Mouse (Mus musculus): ENCODE results near the gene Ctdspl2. TPM values are rescaled to one million over a fixed set of nuclear protein-coding genes. Genes with fewer than 3 reads are reported as not detected.

Ctdspl2 gene
- polyA plus RNA-seq (2015; fragmentation: Illumina TruSeq; extraction: RNeasy Lipid Tissue Mini Kit (QIAGEN cat#74804); ENCODE audit: low read depth, low replicate concordance): 20.5 TPM

DNA sequence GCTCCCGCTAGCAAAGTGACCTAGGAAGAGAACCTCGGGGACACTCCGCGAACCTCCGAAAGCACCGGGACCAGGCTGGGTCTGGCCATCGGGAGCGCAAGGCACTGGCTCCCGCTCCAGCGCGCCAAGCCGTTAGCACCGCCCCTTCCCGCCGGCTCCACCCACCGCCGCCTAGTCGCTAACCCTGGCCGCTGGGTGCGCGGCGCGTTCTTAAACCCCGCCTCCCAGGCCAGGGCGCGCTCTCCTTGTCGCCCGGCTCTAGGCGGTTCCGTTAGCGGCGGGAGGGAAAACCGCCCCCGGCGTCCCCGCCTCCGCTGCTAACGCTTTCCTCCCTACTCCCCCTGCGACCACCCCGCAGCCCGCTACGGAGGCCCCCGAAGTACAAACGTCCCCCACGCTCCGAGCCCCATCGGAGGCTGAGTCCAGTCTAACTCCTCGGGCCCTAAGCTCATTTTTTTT is at the start of gene Ctdspl2, which contains the start of gene Mageb3:
Ctdspl2 (plus strand) TSS at position 237 of the 459 bp plus-strand sequence.
Mageb3 (minus strand) TSS at position 328 of the 459 bp plus-strand sequence.

DNA sequence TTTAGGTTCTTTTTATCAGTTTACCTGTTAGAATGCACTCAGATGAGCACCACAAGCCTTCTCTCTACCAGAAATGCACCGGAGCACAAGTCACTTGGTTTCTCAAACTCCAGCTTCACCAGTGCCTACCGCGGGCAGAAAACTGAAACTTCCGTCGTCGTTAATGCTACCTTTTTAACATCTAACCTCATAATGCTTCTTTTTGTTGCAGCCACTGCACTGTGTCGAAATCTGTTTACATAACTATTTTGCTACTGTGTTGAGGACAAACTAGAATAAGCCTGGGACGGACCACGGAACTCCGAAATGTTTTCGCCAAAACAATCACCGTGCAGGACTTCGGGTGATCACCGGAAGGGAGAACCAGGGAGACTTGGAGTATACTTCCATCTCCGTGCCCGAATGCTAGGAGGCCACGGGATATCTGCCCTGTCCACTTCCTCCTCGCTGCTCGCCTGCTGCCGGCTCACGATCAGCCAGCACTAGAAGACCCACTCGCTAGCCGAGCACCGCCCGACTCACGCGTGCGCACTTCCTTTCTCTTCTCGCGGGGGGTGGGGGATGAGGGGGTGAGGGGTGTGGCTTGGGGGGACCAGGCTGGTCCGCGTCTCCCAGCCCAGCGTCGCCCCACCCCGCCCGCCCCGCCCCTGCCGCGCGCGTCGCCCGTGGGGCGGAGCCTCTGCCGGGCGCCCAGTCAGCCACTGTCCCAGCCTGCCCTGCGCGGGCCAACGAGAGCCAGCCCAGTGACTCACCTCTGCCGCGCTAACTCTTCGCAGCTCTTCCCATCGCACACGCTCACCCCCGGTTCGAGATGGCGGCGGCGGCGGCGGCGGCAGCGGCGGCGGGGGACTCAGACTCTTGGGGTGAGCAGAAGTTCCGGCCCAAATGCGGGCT is 72.3 kb downstream of the Ctdspl2 start, which contains the start of gene Eif3j1:
Eif3j1 (plus strand) TSS at position 685 of the 894 bp plus-strand sequence.

Other genes starting within 250 kb of the Ctdspl2 start
- gene Frmd5, start 148.9 kb upstream of the Ctdspl2 start, polyA plus RNA-seq (2015; fragmentation: Illumina TruSeq; extraction: RNeasy Lipid Tissue Mini Kit (QIAGEN cat#74804); ENCODE audit: low read depth, low replicate concordance): 33.1 TPM
- 79.3 TPM for gene Casc4, start 89.0 kb upstream of the Ctdspl2 start, polyA plus RNA-seq (2015; fragmentation: Illumina TruSeq; extraction: RNeasy Lipid Tissue Mini Kit (QIAGEN cat#74804); ENCODE audit: low read depth, low replicate concordance)
- 0.25 TPM for gene Mageb3, start 91 bp downstream of the Ctdspl2 start, polyA plus RNA-seq (2015; fragmentation: Illumina TruSeq; extraction: RNeasy Lipid Tissue Mini Kit (QIAGEN cat#74804); ENCODE audit: low read depth, low replicate concordance)
- 23.7 TPM for gene Eif3j1, start 72.5 kb downstream of the Ctdspl2 start, polyA plus RNA-seq (2015; fragmentation: Illumina TruSeq; extraction: RNeasy Lipid Tissue Mini Kit (QIAGEN cat#74804); ENCODE audit: low read depth, low replicate concordance)
- gene Spg11, start 162.4 kb downstream of the Ctdspl2 start, polyA plus RNA-seq (2015; fragmentation: Illumina TruSeq; extraction: RNeasy Lipid Tissue Mini Kit (QIAGEN cat#74804); ENCODE audit: low read depth, low replicate concordance): 7.6 TPM
- gene B2m, start 191.7 kb downstream of the Ctdspl2 start, polyA plus RNA-seq (2015; fragmentation: Illumina TruSeq; extraction: RNeasy Lipid Tissue Mini Kit (QIAGEN cat#74804); ENCODE audit: low read depth, low replicate concordance): 261 TPM
- not detected for gene Trim69, start 204.7 kb downstream of the Ctdspl2 start, polyA plus RNA-seq (2015; fragmentation: Illumina TruSeq; extraction: RNeasy Lipid Tissue Mini Kit (QIAGEN cat#74804); ENCODE audit: low read depth, low replicate concordance)
- gene Patl2, start 230.2 kb downstream of the Ctdspl2 start, polyA plus RNA-seq (2015; fragmentation: Illumina TruSeq; extraction: RNeasy Lipid Tissue Mini Kit (QIAGEN cat#74804); ENCODE audit: low read depth, low replicate concordance): not detected
- gene Terb2, start 230.3 kb downstream of the Ctdspl2 start, polyA plus RNA-seq (2015; fragmentation: Illumina TruSeq; extraction: RNeasy Lipid Tissue Mini Kit (QIAGEN cat#74804); ENCODE audit: low read depth, low replicate concordance): not detected

All from brain, adult 10 weeks (tissue).